Mouse (Mus musculus) adipocyte (in vitro differentiated cells): ENCODE data around the gene Pja2.
"Not testable (repeated sequence)": the region's sequence is repeated elsewhere in the genome, so short reads cannot be mapped to it uniquely, and the experiment has no call there.

Experiments used
- DNase-seq: peaks from one replicate; pipeline ENCODE4 v3.0.0-alpha.2; 2016; ENCODE audit warnings: low spot score

Pja2 gene

DNA sequence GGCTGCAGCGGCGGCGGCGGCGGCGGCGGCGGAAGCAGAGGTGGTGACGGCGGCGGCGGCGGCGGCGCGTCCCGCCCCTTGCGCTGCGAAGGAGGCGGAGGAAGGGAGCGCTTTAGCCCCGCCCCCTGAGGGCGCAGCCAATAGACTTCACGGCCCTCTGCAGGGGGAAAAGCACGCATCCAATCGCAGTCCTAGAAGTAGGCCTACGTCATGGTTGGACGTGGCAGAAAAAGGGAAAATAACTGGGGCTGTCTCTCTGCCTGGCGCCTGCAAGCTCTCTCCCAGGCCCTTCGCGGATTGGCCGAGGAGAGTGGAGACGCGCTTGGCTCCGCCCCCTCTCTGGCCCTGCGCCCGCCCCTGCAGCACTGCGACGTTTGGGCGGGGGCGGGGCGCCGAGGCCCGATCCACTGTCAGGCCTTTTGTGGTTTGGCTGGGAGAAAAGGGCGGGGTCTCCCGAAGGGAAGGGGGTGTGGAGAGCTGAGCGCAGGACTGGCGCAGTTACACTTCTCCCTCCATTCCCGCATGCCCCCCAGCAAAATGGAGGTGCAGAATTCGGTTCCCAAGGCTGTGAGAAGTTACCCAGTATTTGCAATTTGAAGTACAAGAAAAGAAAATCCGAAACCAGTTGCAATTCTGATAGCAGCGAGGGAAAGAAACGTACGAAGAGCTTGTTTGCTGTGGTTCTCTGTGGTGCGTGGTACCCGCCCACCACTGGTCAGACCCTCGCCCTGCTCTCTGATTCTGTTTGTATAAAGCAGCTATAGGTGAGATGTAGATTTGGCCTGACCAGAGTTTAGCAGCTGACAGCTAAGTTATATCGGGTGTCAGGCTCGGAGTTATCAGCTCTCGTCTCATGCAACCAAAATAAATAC is at the start of gene Pja2:
Pja2 (minus strand) TSS at position 19 of the 872 bp plus-strand sequence.
- peak; percentile 100 for DNase-seq

DNA sequence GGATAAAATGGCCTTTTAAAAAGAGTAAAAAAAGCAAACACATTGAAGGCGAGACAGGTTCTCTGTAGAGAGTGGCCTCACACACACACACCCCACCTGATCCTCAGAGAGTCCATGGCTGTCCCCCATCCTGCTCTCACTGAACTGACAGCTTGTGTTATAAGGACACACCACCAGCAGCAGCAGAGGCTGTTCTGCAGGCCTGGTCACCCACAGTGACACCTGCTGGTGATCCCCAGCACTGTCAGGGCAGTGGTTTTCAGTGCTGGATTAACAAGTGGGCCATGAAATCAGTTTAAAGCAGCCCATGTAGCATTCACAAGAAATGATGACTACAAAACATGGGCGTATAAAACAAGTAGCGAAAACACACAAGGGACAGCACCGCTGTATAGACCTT is 43.6 kb upstream of the Pja2 start:
- peak; percentile 79 for DNase-seq

DNA sequence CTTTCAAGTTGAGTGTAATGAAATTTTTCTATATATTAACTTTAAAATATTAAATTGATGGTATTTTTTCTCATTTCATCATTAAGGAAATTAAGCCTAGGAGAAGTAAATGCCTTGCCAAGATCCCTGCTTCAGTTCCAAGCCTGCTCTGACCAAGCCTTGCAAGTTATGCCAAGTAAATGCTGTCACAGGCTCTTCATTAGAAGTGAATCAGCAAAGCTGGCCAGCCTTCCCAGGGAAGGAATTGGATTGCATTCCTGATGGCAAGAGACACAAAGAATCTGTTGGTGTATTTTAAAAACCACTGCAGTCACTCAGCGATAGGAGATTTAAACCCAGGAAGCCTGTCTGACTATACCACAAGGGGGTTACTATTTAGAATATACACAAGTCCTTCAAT is 32.0 kb upstream of the Pja2 start:
- DNase-seq, result peak; percentile 81

DNA sequence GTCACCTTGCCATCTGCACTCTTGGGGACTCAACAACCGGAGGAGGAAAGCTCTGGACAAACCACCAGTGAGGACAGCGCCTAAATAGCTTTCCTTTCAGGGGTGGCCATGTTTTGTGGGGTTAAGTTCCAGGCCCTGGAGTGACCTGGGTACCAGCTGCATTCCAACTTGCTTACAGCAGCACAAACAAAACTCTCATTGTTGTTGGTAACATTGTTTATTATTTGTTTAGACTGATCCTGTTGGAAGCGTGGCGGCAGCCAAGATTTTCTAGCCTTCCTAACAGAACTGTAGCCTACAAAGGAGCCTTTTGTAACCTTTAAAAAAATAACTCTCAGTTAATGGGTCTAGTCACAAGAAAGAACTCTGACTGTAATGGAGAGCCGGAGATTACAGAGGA is 30.9 kb upstream of the Pja2 start:
- no peak for DNase-seq

DNA sequence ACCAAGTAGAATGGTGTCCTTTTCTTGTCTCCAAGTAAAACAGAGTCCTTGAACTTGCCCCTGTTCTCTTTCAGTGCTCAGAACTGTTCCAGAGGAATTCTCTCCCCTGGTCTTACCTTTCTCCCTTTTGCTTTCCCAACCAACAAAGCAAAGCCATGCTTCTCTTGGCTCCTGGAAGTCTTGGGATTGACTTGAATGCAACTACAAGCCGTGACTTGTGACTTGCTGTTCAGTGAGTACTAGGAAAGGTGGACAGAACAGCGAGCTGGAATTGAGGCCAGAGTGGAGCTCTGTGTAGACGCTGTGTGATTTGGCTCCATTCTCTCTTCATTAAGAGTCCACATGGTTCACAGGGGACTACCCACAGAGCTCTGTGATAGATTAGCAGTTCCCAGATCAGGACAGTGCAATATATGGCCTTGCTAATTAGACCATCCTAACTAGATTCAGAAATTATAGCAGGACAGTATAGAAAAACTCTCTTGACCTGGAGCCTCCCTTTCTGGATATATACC is 30.3 kb upstream of the Pja2 start:
- DNase-seq, result no peak

DNA sequence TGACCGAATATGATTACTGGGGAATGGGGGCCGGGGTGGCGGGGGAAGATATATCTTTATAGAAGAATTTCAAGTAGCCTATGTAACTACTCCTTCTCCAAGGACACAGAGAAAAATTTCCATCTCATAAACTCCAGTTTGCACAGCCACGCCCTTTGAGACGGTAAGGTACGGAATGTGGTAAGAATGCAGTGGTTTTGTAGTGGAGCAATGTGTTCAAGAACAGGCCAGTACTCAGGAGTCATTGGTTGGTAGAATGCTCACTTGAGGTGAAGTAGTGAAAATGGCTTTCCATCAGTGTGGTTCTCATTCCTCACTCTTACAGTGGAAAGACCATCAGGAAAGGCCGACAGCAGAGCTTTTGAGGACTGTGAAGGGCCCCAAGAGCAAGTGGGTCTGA is 22.2 kb upstream of the Pja2 start:
- no peak for DNase-seq

DNA sequence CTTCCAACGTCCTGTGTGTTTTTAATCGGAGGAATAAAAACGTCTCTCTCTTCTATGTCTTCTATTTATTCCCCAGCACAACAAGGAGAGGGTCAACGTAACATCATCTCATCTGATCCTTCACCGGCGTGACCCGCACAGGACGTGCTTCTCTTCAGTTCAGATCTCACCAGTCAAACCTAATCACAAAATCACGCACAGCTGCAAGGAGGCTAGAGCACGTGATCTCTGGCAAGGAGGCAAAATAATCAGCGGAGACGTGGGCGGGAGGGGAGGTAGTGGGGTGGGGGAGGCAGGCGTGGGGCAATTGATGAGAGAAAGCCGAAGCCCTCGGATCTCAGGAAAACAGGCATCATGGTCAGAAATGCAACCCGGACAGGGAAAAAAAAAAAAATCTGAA is 14.4 kb upstream of the Pja2 start:
- DNase-seq, result no peak

DNA sequence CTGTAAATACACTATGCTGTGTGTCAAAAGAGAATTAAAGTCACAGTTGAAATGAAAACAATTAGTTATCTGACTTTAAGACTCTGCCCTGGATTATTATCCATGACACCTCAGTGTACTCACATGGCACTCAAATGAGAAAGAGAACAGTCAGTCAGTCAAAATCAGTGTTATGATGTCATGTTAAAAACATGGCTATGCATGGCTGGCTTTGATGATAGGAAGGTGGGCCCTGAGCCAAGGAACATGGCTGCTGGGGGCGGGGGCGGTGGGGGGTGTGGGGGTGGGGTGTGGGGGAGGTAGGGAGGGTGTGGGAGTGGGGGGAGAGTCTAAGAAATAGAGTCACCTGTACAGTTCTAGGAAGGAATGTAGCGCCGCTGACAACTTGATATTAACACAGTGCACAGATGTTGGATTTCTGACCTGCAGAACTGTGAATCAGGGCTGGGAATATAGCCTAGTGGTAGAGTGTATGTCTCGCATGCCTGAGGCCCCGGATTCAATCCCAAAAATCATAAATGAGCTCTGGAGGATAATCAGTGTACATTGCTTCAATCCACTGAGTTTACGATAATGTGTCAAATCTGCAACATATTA is 13.0 kb upstream of the Pja2 start:
- no peak for DNase-seq

DNA sequence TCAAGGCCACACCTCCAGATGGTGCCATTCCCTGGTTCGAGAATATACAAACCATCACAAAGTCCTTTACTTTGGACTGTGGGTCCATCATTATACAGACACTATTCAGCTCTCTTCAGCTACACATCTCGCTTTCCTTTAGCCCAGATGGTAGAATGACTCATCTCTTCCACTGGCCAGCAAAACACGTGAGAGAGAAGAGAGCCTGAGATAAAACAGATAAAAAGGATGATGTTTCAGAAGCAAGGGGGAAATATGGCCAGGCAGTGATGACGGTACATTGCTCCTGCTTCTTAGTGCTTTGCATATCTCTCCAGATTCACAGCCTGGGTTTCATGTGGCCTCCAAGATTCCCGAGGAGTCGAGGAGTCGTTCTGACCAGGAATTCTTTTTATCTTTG is 10.0 kb upstream of the Pja2 start:
- DNase-seq, result no peak

DNA sequence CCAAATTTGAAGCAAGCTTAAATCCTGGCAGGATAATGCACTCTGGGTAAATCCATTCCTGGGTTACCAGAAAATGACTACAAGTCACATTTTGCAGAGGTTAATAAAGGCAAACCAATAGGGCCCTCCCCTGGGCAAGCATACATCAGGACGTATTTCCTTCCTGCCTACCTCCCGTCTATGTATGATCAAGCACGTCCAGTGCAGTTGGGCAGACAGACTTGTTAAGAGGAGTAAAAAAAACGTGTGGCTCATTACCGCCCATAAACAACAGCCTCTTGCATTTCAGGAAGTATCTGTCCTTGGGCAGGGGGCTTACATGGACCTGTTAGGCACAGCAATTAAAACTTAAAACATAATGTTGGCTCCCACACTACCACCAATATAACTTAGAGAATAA is 8.0 kb upstream of the Pja2 start:
- DNase-seq, result no peak

DNA sequence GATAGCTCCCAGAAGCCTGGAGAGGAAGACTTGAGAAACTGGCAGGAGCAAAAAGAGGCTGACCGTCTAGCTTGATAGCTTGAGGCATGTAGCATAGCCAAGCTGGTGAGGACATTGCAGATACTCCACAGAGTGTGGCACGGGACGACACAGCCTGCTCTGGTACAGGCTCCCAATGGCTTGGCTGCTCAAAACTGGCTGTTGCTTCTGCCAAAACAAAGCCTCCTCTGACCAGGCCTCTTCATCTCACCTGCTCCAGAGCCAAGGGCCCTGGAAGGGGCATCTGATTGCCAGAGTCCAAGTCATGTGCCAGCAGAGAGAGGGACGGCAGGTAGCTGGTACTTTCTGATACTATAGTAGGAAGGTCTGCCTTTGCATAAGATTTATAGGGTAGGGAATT is 5.5 kb upstream of the Pja2 start:
- DNase-seq, result no peak

DNA sequence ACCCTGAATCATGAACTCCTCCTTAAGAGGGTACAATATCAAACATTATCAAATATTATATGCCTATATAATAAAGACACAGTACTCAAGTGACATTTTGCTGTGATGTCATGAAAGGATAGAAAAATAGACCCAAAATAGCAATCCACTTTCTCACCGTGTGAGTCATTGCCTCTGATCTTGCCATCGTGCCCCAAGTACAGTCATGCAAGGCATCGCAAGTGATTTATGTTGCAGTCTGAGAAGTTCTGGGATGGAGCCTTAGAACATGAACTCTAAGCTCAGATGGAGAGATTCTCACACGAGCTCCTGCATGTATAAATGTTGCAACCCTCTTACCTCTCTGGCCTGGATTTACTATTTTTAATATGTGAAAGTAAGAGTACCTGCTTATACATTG is 2.2 kb upstream of the Pja2 start:
- DNase-seq, result no peak

DNA sequence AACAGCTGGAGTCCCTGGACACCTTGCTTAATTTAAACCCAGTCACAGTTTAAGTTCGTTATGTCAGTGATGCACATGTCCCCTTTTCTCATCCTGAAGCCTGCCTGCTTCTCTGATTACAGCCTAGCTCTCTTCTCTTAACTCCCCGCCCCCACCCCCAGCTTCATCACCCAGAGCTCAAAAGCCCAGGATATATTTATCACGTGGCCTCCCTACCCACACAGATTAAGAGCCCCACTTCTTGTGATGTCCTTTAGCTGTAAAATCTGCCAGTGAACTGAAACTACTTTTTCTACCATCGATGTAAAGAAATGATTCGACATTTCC is 1.0 kb upstream of the Pja2 start:
- DNase-seq, result peak; percentile 63

DNA sequence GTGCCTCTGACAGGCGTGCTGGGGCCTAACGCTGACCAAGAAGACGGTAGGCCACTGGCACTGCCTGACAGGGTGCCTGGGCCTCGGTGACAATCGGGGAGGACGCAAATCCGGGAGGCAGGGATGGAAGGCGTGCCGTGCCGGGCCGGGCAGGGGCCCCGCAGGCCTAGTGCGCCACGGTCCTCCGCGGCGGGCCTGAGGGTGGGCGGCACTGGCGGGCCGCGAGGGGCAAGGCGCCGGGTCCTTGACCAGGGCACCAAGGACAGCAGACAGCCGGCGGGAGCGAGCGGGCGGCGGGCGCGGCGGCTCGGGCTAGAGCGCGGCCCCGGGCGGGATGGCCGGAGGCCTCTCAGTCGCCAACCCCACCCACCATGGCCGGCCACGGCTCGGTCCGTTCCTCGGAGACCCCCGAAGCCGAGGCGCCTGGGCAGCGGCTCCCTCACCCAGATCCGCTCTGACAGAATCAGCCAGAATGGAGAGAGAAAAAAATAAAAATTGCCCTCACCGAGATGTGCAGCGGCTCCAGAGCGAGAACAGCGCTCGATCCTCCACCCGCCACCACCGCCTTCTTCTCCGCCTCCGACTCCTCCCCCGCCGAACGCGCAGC is 322 bp downstream of the Pja2 start:
- DNase-seq, result peak; percentile 43

DNA sequence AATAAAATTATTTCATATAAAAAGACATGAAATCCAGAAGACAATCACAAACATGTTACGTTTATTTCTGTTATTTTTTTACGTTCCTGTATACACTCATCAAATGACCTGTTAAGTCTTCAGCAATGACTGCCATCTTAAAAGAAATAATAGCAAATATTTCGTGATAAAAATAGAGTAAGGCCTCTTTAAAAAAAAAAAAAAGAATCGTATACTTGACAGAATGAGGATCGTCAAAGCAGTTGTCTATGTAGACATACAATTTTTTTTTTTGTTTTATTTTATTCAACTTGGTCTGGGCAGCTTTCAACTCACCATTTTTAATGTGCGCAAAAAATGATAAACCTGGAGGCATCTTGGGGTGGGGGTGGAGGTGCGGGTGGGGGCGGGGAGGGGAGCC is 831 bp downstream of the Pja2 start:
- no peak for DNase-seq

DNA sequence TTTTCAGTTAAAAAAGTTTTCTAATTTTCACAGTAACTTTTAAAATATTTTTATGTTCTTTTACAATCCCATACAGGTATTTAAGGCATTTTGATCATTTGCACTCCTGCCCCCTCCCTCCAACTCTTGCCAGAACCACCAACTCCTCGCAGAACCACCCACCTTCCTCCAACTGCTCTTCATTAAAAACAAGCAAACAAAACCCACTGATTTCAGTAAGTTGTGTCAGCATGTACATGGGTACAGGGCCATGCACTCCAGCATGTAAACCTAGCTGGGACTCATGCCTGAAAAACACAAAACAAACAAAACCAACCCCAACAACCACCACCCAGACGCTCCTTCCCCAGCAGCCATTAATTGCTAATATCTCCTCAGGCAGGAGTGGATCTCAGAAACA is 7.2 kb downstream of the Pja2 start:
- DNase-seq, result no peak

DNA sequence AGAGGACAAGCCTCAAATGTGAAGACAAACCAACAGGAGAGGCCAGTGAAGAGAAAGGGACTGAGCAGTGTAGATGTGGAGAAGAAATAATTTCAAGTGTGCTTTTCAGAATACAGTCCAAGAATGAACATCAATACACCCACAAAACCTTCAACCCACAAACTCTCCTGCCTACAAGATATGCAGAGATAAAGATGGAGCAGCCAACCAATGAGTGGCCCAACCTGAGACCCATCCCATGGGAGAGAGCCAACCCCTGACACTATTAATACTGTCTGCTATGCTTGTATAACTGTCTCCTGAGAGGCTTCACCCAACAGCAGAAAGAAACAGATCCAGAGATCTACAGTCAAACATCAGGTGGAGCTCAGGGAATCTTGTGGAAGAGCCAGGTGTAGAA is 16.3 kb downstream of the Pja2 start:
- DNase-seq, result no peak

DNA sequence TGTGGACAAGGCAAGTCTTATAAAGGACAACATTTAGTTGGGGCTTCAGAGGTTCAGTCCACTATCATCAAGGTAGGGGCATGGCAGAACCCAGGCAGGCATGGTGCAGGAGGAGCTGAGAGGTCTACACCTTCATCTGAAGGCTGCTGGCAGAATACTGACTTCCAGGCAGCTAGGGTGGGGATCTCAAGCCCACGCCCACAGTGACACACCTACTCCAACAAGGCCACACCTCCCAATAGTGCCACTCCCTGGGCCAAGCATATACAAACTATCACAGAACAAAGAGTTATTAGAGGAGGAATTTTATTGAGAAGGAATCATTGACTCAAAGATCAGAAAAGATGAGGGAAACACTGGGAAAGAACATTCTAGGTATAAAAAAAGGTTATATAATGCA is 17.2 kb downstream of the Pja2 start:
- DNase-seq, result not testable (repeated sequence)

DNA sequence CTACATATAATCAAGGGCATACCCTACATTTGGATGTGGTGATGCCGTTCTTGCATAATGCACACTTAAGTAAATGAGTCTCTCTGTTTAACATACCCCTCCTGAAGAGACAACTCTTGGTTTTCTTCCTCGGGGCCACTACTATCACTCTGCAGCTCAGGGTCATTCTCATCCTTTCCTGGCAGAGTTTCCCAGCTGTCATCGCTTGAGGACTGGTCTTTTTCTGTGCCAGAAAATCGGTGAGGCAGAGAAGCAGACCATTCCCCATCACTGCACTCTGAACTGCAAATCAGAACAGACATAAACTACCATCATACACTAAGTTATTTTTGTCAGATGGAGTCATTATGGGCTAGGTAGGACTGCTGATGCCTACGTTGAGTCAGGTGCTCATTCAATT is 34.1 kb downstream of the Pja2 start:
- DNase-seq, result no peak

DNA sequence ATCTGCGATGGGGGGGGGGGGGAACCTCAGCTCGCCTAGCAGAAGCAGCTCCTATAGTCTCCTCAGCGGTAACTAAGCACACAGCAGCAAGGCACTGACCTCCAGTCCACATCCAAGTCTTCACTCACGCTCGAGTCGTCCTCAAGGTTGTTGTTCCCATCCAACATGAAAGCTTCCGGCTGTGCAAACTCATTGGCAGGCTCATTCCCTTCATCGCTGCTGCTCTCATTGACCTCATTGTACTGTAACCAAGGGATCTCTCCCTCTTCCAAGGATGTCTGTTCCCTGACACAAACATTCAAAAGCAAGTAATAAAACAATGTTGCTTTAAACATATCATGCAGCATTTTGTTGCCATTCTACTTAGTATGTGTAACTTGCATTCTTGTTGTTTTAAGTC is 39.0 kb downstream of the Pja2 start:
- no peak for DNase-seq

DNA sequence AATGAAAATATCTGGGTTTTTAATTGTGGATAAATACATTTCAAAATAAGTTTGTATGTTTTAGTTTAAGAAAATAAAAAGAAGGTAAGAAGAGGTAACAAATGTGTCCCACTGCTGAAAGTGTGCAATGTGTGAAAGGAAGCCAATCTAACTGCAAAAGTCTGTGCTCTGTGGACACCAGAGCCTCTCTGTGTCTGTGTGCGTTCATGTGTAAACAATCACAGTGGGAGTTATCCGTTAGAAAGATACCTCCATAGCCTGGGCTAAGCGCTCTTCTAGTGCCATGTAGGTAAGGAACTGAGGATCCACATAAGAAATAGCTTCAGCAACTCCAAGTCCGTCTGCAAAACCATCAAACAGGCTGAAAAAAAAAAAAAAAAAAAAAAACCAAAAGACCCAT is 42.0 kb downstream of the Pja2 start:
- DNase-seq, result no peak

DNA sequence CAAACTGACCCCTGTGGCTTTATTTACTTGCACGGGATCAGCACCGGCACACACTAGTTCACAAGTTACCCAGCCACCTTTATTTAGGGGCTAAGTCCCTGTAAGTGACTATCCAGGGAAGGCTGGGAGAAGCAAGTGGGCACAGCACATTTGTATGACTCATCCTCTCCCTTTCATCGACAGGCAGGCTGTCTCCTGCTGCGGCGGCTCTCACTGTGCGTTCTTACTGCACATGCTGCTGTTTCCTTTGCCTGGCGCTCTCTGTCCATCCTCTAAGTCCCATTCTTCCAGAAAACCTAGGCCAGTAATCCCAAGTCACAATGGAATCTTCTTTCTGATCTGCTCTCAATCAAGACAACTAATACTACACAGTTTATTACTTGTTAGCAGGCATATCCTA is 43.7 kb downstream of the Pja2 start:
- no peak for DNase-seq

DNA sequence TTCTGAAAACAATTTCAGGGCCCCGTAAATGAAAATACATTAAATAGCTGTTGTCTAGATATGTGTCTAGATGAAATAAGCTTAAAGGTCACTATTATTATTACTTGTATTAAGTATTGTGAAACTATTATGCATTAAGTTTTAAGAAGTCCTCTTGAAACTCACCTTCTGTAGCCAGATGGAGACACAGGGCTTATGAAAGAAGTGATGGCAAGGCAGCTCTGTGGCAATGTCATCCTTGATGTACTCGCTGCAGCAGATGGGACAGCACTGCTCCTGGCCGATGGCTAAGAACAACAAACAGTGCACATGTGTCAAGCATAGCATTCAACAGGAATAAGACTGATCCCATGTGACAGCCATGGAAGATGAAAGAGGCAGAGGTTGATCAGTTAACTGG is 44.9 kb downstream of the Pja2 start:
- DNase-seq, result no peak
